Mouse (Mus musculus): Measurements from ENCODE around the gene Hoxa11. TPM values are rescaled to one million over a fixed set of nuclear protein-coding genes. Genes with fewer than 3 reads are reported as not detected.

The Hoxa11 gene
- polyA plus RNA-seq, 1 experiment from 2014 or later = not detected

DNA sequence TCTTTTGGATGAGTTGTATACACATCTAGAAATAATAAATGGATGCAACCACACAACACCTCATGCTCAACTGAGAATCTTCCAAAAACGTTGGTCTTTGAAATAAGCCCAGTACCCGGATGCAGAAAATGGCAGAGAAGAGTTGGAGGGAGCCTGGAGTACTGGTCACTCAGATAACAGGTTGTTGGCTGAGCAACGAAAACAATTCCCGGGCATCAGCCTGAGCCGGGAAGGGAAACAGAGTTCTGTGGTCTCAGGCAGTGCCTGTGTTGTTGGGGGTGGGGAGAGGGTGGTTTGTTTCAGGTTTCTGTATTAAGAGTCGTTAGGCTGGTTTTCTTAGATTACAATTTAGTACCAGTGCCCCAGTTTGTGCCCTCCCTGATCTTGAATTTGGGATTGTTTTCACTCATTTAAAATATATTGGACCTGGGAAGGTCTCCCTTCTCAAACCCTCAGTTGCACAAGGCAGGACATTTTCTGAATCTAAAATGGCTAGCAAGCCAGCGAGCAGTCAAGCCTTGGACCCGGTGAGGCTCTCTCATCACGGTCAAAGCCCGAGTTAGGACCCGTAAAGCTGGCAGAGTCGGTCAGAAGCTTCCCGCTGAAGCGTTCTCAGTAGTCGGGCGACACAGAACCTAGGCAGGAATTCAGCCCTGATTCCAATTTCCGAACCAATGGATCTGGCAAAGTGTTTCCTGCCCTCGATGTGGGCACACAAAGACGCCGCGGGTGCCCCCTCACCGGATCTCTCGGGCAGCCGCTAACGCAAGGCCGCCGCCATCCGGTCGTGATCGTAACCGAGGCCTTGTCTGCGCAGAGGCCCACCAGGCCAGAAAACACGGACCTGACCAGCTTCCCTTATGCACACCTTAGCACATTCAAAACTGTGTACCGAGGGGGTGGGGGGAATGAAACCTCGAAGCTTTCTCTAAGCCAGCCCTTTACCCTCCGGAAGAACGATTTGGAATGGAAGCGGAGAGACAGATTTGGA lies 16.8 kb downstream of the Hoxa11 start:
- 2% methylated on average over 38 of the region's 38 CpGs for WGBS
- H3K36me3 ChIP-seq = no peaks in the 10 kb centered on the region
- no peak overlapping the region for H3K9ac ChIP-seq
- no peak overlapping the region for H3K4me2 ChIP-seq
- H3K4me3 ChIP-seq = no peak overlapping the region
- no peak overlapping the region for H3K27ac ChIP-seq
- ATAC-seq (ENCODE audit: insufficient number of reproducible peaks, insufficient read depth, low FRiP score, low TSS enrichment, low read depth) = no peak
- no peaks in the 10 kb centered on the region for H3K9me3 ChIP-seq
- H3K4me1 ChIP-seq = peaks cover 9% of the 10 kb centered on the region; the same call in 1 of the 2 replicates
- H3K27me3 ChIP-seq = peaks cover 97% of the 10 kb centered on the region

DNA sequence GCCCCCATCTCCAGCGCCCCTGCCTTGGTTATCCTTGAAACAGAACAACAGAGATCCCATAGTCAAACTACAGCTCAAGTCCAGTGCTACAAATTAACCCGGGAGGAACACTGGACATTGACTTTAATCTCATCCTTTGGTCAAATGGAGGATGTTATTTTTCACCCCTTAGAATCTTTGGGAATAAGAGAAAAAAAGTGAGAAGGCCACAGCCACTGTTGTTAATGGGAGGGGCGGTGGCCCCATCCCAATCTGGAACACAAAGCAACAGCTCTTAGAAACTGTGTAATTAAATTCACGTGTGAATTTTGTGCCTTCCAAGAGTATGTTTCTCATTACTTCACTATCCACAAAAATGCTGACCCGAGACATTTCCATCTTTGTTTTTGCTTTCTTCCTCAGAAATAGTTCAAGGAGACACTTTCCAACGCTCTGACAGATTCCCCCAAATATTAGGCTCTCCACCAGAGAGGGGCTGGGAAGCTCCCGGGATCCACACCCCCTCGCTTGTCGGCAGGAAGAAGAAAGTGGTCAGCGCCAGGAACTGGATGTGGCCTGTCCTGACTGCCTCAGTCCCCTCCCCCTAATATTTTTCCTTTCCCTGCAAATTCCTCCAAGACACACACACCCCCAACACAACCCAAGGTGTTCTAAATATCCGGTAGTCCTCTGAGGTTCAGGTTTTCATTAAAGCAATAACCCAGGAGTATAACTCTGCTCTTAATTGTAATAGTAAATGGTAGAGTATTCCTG lies 18.0 kb downstream of the Hoxa11 start:
- ATAC-seq (ENCODE audit: insufficient number of reproducible peaks, insufficient read depth, low FRiP score, low TSS enrichment, low read depth) = no peak
- 2% methylated on average over 11 of the region's 11 CpGs for WGBS
- no peak overlapping the region for H3K4me2 ChIP-seq
- peaks cover 97% of the 10 kb centered on the region for H3K27me3 ChIP-seq
- H3K27ac ChIP-seq = no peak overlapping the region
- no peak overlapping the region for H3K9ac ChIP-seq
- no peaks in the 10 kb centered on the region for H3K9me3 ChIP-seq
- H3K4me1 ChIP-seq = peaks cover 9% of the 10 kb centered on the region; the same call in 1 of the 2 replicates
- no peaks in the 10 kb centered on the region for H3K36me3 ChIP-seq
- no peak overlapping the region for H3K4me3 ChIP-seq

DNA sequence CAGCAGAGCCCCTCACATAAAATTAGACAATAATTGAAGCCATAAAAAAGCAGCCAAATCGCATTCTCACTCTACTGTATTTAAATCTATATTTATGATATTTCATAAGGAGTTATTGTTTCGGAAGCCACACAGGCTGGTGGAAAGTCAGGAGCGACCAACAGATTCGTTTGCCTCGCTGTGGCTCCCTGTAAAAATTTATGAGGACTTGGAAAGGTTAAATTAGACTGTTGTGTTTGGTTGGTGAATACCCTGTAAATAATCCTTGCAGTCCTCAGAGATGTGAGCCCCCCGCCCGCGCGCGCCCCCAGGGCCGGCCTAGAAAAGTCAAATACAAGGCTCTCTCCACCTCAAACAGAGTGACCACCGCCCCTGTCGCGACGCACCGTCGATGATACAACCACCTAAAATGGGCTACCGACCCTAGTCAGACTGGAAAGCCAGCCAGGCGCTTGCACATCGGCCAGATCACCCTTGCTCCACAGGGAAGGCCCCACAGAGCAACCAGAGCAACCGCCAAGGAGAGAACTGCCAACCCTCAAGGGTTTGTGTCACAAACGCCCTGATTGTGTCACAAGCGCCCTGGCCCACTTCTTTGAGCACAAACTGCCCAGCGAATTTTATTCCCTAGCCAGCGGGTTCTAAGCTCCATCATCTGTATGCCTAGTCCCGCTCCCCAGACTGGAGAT lies 18.9 kb downstream of the Hoxa11 start:
- 3% methylated on average over 26 of the region's 26 CpGs for WGBS
- peaks cover 97% of the 10 kb centered on the region for H3K27me3 ChIP-seq
- no peaks in the 10 kb centered on the region for H3K36me3 ChIP-seq
- H3K27ac ChIP-seq = no peak overlapping the region
- no peak overlapping the region for H3K9ac ChIP-seq
- no peaks in the 10 kb centered on the region for H3K9me3 ChIP-seq
- H3K4me1 ChIP-seq = peaks cover 11% of the 10 kb centered on the region
- H3K4me2 ChIP-seq = no peak overlapping the region
- H3K4me3 ChIP-seq = no peak overlapping the region
- ATAC-seq (ENCODE audit: insufficient number of reproducible peaks, insufficient read depth, low FRiP score, low TSS enrichment, low read depth) = no peak

DNA sequence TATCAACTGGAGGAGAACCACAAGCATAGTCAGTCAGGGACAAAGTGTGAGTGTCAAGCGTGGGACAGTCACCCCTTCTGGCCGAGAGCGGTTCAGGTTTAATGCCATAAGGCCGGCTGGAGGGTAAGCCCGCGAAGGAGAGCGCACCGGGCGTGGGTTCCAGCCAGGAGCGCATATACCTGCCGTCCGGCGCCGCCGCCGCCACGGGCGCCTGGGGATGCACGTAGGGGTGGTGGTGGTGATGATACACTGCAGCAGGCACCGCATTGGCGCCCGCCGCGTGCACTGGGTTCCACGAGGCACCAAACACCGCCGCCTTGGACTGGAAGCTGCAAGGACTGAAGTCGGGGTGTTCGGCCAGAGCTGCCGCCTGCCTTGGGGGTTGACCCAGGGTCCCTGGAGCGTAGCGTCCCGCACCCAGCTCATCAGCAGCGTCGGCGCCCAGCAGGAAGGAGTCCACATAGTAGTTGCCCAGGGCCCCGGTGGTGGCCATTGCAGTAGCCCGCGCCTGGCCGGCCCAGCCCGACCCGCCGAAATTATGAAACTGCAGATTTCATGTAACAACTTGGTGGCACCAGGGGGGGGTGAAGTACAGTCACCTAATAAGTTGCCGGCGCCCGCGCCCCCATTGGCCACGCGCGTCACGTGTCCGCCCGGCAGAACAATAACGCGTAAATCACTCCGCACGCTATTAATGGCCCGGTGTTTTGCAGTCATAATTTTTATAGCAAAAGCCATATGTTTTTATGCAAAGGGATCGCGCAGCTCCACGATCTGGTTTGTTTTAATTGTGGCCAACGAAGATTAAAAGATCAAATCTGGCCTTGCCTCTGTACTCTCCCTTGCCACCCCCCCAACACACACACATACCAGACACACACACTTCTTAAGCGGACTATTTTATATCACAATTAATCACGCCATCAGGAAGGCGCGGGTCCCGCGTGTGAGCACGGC lies 19.7 kb downstream of the Hoxa11 start:
- Histone ChIP-seq H3K9me3 (no peaks in the 10 kb centered on the region), H3K36me3 (no peaks in the 10 kb centered on the region), H3K9ac (no peak overlapping the region), H3K27ac (no peak overlapping the region), H3K4me1 (peaks cover 16% of the 10 kb centered on the region), H3K27me3 (peaks cover 99% of the 10 kb centered on the region), H3K4me2 (no peak overlapping the region), H3K4me3 (no peak overlapping the region)
- no peak for ATAC-seq (ENCODE audit: insufficient number of reproducible peaks, insufficient read depth, low FRiP score, low TSS enrichment, low read depth)
- 2% methylated on average over 69 of the region's 69 CpGs for WGBS

DNA sequence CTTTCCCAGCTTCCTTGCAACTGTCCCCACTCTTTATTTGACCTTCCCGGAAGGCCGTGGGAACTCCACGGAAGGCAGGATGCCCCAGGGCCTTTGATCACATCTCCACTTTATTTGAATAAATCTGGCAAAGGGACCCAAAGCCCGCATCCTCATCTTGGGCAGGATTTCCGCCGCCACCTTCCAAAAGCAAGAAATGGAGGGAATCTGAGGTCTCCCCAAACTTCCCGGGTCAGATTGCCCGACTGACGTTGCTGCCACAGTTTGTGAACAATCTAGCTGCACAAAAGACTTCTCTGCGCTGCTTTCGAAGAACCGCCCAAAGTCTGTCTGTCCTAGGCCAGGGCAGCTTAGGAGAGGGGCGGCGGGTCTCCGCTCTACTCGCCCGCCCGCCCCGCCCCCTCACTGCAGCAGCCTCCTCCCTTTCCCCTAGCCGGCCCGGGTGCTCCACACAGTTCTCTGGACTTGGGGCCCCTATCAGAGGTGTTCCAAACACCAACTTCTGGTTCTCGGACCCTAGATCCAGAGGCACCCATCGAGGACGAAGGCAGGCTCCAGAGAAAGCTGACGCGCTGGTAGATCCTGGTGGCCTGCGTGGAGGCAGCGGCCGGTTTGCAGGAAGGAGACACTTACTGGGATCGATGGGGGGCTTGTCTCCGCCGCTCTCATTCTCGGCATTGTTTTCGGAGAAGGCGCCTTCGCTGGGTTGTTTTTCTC lies 20.6 kb downstream of the Hoxa11 start:
- H3K9me3 ChIP-seq = no peaks in the 10 kb centered on the region
- peaks cover 99% of the 10 kb centered on the region for H3K27me3 ChIP-seq
- H3K27ac ChIP-seq = no peak overlapping the region
- no peaks in the 10 kb centered on the region for H3K36me3 ChIP-seq
- H3K4me3 ChIP-seq = no peak overlapping the region
- H3K9ac ChIP-seq = no peak overlapping the region
- WGBS = 2% methylated on average over 36 of the region's 36 CpGs
- peaks cover 16% of the 10 kb centered on the region for H3K4me1 ChIP-seq
- no peak overlapping the region for H3K4me2 ChIP-seq
- ATAC-seq (ENCODE audit: insufficient number of reproducible peaks, insufficient read depth, low FRiP score, low TSS enrichment, low read depth) = no peak

DNA sequence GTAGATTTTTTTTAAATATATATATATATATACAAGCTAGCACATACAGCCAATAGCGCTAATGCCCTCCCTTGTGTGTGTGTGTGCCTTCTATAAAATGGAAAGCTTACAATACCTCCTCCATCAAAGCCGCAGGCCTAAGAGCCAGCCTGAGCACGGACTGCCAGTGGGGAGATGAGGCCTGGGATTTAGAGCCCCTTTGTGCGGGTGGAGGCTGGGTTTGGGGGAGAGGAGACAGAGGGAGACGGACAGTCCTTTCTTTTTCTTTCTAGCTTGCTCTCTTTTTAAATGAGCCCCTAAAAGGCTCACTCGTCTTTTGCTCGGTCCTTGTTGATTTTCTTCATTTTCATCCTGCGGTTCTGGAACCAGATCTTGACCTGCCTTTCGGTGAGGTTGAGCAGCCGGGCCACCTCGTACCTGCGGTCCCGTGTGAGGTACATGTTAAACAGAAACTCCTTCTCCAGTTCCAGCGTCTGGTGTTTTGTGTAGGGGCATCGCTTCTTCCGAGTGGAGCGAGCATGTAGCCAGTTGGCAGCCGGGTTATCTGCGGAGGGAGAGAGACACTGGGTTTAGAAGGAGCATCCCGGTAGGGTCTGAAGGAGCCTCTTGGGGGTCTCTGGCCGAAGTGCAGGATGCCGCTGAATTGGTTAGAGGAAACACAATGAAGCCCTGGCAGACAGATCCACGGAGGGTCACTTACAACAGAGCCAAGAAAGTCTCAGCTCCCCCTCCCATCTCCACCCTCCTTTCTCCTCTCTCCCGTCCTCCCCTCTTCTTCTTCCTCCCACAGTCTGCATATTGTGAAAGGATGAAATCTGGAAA lies 21.5 kb downstream of the Hoxa11 start:
- no peak for ATAC-seq (ENCODE audit: insufficient number of reproducible peaks, insufficient read depth, low FRiP score, low TSS enrichment, low read depth)
- no peaks in the 10 kb centered on the region for H3K36me3 ChIP-seq
- no peak overlapping the region for H3K4me2 ChIP-seq
- peaks cover 12% of the 10 kb centered on the region for H3K4me1 ChIP-seq
- H3K27ac ChIP-seq = no peak overlapping the region
- 2% methylated on average over 24 of the region's 24 CpGs for WGBS
- no peak overlapping the region for H3K9ac ChIP-seq
- peaks cover 99% of the 10 kb centered on the region for H3K27me3 ChIP-seq
- no peak overlapping the region for H3K4me3 ChIP-seq
- no peaks in the 10 kb centered on the region for H3K9me3 ChIP-seq

DNA sequence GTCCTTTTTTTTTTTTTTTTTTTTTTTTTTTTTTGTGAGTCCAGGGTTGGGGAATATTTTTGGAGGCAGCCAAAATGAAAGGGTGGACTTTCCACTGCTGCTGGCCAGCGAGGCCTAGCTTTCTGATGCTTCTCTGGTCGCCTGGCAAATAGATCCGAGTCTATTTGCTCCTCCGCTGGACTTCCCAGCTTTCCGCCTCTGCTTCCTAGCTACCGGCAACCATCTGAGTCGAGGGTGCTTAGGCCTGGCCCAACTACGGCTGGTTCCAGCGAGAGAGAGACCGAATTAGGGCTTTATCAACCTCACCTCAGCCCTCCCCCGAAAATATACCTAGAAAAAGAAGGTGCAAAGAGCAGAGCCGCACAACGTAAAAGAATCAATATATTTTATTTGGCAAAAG lies 22.9 kb downstream of the Hoxa11 start:
- 11% methylated on average over 13 of the region's 13 CpGs for WGBS
- Histone ChIP-seq H3K9ac (no peak overlapping the region), H3K4me2 (no peak overlapping the region), H3K4me3 (no peak overlapping the region), H3K36me3 (no peaks in the 10 kb centered on the region), H3K9me3 (no peaks in the 10 kb centered on the region), H3K27ac (no peak overlapping the region), H3K27me3 (peaks cover 100% of the 10 kb centered on the region), H3K4me1 (peaks cover 10% of the 10 kb centered on the region)
- ATAC-seq (ENCODE audit: insufficient number of reproducible peaks, insufficient read depth, low FRiP score, low TSS enrichment, low read depth) = no peak

DNA sequence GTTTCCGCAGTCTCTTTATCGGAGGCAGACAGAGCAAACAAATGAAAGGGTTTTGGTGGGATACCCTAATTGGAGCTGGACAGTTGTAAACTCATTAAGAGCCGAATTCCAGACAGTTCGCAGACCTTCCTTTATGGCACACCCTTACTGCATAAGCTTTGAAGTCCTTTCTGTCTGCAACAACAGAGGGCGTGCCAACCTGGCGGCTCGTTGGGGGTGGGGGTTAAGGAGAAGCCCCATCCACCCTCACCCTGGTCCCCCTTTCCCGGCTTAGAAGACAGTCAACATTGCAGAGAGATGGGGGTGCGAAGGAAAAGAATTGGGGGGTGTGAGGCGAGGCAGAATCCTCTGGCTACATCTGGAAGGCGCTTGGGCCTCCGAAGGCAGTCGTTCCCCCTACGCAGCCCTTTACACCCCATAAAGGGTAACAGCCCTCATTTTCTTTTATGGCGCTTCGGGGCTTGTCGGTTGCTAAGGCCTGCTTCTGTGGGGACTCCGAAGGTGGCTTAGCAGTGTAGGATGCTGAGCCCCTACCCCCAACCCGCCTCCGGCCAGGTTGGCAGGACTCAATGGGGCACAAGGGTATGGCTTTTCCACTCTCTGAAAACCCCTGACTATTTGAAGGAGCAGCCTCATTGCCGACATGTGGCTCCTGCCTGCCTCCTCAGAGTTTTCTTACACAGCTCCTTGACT lies 23.5 kb downstream of the Hoxa11 start:
- Histone ChIP-seq H3K4me1 (peaks cover 16% of the 10 kb centered on the region), H3K4me3 (peak overlapping the region; percentile 54), H3K9ac (peak overlapping the region; percentile 67; the same call in 1 of the 2 replicates), H3K9me3 (no peaks in the 10 kb centered on the region), H3K27me3 (peaks cover 100% of the 10 kb centered on the region), H3K36me3 (no peaks in the 10 kb centered on the region), H3K4me2 (peak overlapping the region; percentile 86), H3K27ac (no peak overlapping the region)
- ATAC-seq (ENCODE audit: insufficient number of reproducible peaks, insufficient read depth, low FRiP score, low TSS enrichment, low read depth) = no peak; the same call in 1 of the 2 replicates
- 6% methylated on average over 21 of the region's 21 CpGs for WGBS

DNA sequence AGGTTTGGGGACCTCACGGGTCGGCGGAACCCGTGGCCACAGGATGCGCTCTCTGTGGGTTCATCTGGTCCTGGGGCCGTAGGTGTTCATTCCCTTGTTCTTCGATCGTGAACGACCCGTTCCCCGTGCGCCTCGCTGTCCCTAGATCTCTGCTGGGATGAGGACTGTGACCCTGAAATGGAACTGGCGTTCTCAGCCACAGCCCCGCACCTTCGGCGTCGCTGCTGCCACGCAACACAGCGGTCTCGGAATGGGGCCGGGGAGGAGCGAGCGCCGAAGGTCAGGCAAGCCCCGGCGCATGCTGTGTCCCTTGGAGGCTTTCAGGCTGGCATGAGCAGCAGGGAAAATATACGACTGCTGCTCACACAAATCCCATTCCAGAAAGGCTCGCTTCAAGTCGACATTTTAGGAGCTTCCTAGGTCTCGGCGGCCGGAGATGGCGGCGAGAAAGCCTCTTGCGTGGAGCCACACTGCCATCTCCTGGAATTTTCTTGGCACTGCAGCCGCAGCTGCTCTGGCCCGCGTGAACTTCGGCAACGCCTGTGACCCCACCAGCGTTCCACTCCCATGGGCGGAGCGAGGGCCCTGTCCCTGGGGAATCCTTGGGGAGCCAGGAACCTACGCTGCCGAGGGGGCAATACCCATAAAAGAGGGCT lies 24.1 kb downstream of the Hoxa11 start, which contains the start of gene Hoxa7:
Hoxa7 (minus strand) TSS at position 518 of the 656 bp plus-strand sequence.
- WGBS = 1% methylated on average over 46 of the region's 46 CpGs
- H3K4me3 ChIP-seq = peak within 1 kb of the TSS; percentile 54
- no peaks in the 10 kb centered on the region for H3K36me3 ChIP-seq
- H3K27me3 ChIP-seq = peaks cover 100% of the 10 kb centered on the region
- no peak within 1 kb of the TSS for H3K27ac ChIP-seq
- peaks cover 21% of the 10 kb centered on the region for H3K4me1 ChIP-seq
- no peaks in the 10 kb centered on the region for H3K9me3 ChIP-seq
- peak within 1 kb of the TSS; percentile 67 for H3K9ac ChIP-seq
- no peak for ATAC-seq (ENCODE audit: insufficient number of reproducible peaks, insufficient read depth, low FRiP score, low TSS enrichment, low read depth)
- H3K4me2 ChIP-seq = peak within 1 kb of the TSS; percentile 86
